Mouse (Mus musculus) effector memory CD4-positive, alpha-beta T cell, adult 7 months (primary cell): ENCODE data around the gene Gm47969. TPM values are rescaled to one million over a fixed set of nuclear protein-coding genes. Genes with fewer than 3 reads are reported as not detected.

Source experiments
- polyA plus RNA-seq: library from polyadenylated mRNA; unstranded; fragments of 100-300 nt; shearing (Covaris generic); gene quantifications from one replicate; pipeline ENCODE4 v1.2.1, GENCODE M21; 2017

Gene Gm47969
- not detected for polyA plus RNA-seq

DNA sequence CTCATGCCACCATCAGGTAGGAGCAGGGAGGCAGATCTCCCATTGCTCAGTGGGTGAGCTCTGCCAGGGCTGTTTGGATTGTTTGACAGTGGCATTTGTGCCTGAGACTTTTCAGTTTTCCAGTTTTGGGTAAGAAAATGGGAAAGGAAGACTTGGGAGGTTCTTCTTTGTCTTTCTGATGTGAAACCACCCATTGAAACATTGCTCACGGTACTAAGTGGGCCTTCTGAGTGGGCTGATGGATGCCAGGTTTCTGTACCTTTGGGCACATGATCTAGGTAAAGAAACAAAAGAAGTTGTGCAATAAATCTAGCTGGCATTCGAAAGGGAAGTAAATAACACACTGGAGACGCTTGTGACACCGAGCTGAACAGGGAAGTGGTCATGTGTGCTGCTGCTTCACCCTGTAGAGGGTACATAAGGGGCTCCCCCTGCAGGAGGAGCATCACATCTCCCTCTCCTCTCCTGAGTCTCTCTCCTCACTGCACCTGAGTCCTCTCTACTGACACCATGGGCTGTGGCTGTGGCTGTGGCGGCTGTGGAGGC is at the start of gene Gm47969:
Gm47969 (plus strand) TSS at position 51 of the 546 bp plus-strand sequence.

GRCm38 (mm10) chr1:83000306-83000705 is 44.4 kb upstream of the Gm47969 start, which contains the start of gene Gm47959:
Gene Gm47959 (plus strand): TSS chr1:83000548.

GRCm38 (mm10) chr1:83038109-83038672 is 6.5 kb upstream of the Gm47969 start, which contains the start of gene Slc19a3:
Gene Slc19a3 (minus strand): TSS chr1:83038448.

GRCm38 (mm10) chr1:83042380-83042779 is 2.4 kb upstream of the Gm47969 start, which contains the start of gene Krtap28-10:
Gene Krtap28-10 (minus strand): TSS chr1:83042480.

DNA sequence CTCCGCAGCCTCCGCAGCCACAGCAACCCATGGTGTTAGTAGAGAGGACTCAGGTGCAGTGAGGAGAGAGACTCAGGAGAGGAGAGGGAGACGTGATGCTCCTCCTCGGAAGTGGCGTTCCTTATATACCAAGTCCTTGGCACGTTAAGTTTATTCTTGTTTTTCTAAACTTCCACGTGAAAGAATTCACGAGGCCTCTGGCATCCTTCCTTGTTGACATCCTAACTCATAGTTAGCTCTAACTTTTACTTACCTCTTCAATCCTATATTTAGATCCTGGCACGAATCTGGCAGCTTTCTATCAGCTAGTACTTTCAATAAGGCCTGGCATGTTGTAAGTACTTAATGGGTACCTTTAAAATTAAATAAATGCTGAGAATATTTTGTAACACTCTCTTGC is 14.5 kb downstream of the Gm47969 start, which contains the start of gene A030005K14Rik:
A030005K14Rik (minus strand) TSS at position 101 of the 400 bp plus-strand sequence.

GRCm38 (mm10) chr1:83060643-83061042 is 15.9 kb downstream of the Gm47969 start, which contains the start of gene Krtap28-13:
Gene Krtap28-13 (plus strand): TSS chr1:83060930.

Other genes with a start within 250 kb of the Gm47969 start
- 128 TPM for gene Agfg1, start 205.4 kb upstream of the Gm47969 start, polyA plus RNA-seq
- not detected for gene A030005L19Rik, start 131.6 kb upstream of the Gm47969 start, polyA plus RNA-seq
- gene A030014E15Rik, start 120.0 kb upstream of the Gm47969 start, polyA plus RNA-seq, result not detected
- not detected for gene Gm6217, start 113.5 kb upstream of the Gm47969 start, polyA plus RNA-seq
- not detected for gene A030003K21Rik, start 101.5 kb upstream of the Gm47969 start, polyA plus RNA-seq
- not detected for gene Gm7544, start 88.9 kb upstream of the Gm47969 start, polyA plus RNA-seq
- not detected for gene Gm47955, start 84.6 kb upstream of the Gm47969 start, polyA plus RNA-seq
- not detected for gene Gm47959, start 44.4 kb upstream of the Gm47969 start, polyA plus RNA-seq
- gene Slc19a3, start 6.5 kb upstream of the Gm47969 start, polyA plus RNA-seq, result 0.20 TPM
- gene Krtap28-10, start 2.5 kb upstream of the Gm47969 start, polyA plus RNA-seq, result not detected
- 0.71 TPM for gene A030005K14Rik, start 14.4 kb downstream of the Gm47969 start, polyA plus RNA-seq
- gene Krtap28-13, start 16.0 kb downstream of the Gm47969 start, polyA plus RNA-seq, result not detected
- gene Ccl20, start 71.8 kb downstream of the Gm47969 start, polyA plus RNA-seq, result not detected
- not detected for gene Daw1, start 114.8 kb downstream of the Gm47969 start, polyA plus RNA-seq